Mouse (Mus musculus): ENCODE measurements around the gene Fbxw5. TPM values are rescaled to one million over a fixed set of nuclear protein-coding genes. Genes with fewer than 3 reads are reported as not detected.

Gene Fbxw5
- polyA plus RNA-seq, 1 experiment: 35.8 TPM

DNA sequence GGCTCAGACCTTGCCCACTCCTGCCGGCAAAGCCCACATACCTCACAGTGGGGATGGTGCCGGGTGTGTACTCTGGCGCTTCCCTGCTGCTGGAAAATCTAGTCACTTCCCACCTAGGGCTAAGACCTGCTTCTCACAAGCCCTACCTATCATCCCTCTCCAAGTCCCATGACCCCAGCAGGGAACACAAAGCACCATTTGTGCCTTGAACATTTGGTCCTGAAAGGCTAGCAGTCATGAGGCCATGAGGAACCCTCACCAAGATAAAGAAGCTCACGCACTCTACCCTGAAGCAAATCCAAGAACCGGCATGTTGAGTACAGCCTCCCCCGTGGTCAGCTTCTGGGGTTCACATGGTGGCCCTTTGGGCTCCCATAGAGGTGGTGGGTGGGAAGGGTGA, 30.6 kb upstream of the Fbxw5 start, which contains the start of gene Ptgds:
TSS of gene Ptgds (minus strand) at position 78 of the 400 bp plus-strand sequence.
- Histone ChIP-seq H3K36me3 (ENCODE audit: control insufficient read depth, insufficient read depth) (no peaks in the 10 kb centered on the region), H3K79me3 (ENCODE audit: low read depth) (no peaks in the 10 kb centered on the region), H3ac (ENCODE audit: control insufficient read depth, insufficient read length, low read depth) (no peak within 1 kb of the TSS), H3K27me3 (ENCODE audit: control insufficient read depth, insufficient read depth, insufficient read length) (no peaks in the 10 kb centered on the region), H3K4me3 (ENCODE audit: insufficient read depth, poor library complexity, severe bottlenecking) (no peak within 1 kb of the TSS), H3K79me2 (ENCODE audit: control insufficient read depth, insufficient read depth) (no peaks in the 10 kb centered on the region)
- TF ChIP-seq USF1 (IDR thresholded peaks at IDR 0.05; ENCODE audit: low read depth) (no peak), CEBPB (IDR thresholded peaks at IDR 0.05; ENCODE audit: low read depth) (no peak)

DNA sequence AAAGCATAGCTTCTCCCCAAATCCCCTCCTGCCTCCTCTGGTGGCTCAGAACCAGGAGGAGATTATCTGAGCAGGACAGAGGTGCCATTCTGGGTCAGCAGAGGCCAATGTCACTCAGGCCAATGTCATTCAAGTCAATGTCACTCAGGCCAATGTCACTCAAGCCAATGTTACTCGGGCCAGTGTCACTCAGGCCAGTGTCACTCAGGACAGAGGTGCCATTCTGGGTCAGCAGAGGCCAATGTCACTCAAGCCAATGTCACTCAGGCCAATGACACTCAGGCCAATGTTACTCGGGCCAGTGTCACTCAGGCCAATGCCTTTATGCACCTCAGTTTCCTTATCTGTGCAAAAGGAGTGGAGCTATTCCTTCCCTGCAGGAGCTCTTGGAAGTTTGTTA, 28.0 kb upstream of the Fbxw5 start:
- no peak for TF ChIP-seq MYOD1 (IDR thresholded peaks at IDR 0.05; ENCODE audit: control insufficient read depth, insufficient read length, low read depth)
- TF ChIP-seq MYOG (IDR thresholded peaks at IDR 0.05; ENCODE audit: control insufficient read depth, extremely low read depth, insufficient read length): no peak
- no peak for TF ChIP-seq USF1 (IDR thresholded peaks at IDR 0.05; ENCODE audit: low read depth)
- no peak for TF ChIP-seq FOSL1 (IDR thresholded peaks at IDR 0.05; ENCODE audit: insufficient read depth, low read length, poor library complexity, severe bottlenecking)
- TF ChIP-seq MAX (IDR thresholded peaks at IDR 0.05): no peak
- TF ChIP-seq CEBPB (IDR thresholded peaks at IDR 0.05; ENCODE audit: low read depth): no peak
- TF ChIP-seq CTCF (IDR thresholded peaks at IDR 0.05; ENCODE audit: control insufficient read depth, insufficient read depth, insufficient read length): no peak
- Histone ChIP-seq H3K36me3 (ENCODE audit: control insufficient read depth, insufficient read depth) (no peaks in the 10 kb centered on the region), H3K4me3 (ENCODE audit: insufficient read depth, poor library complexity, severe bottlenecking) (no peak overlapping the region), H3K27me3 (ENCODE audit: control insufficient read depth, insufficient read depth, insufficient read length) (peaks cover 15% of the 10 kb centered on the region), H3ac (ENCODE audit: control insufficient read depth, insufficient read length, low read depth) (no peak overlapping the region), H3K79me3 (ENCODE audit: low read depth) (no peaks in the 10 kb centered on the region), H3K79me2 (ENCODE audit: control insufficient read depth, insufficient read depth) (no peaks in the 10 kb centered on the region)

DNA sequence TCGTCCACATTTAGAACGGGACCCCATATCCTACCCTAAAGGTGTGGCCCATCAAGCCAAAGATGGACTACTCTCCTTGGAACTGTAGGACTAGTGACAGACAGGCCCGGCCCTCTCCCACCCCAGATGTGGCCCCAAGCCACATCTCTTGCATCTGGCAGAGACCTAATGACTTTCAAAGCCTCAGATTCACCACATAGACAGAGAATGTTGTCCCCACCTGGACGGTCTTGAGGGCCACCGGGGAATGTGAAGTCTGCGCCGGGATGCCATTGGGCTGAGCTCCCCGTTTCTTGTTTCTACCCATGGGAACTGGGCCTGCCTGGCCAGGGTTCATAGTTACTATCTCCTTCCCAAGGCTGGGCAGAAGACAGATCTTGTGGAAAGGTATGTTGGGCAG, 23.0 kb upstream of the Fbxw5 start:
- Histone ChIP-seq H3K4me3 (ENCODE audit: insufficient read depth, poor library complexity, severe bottlenecking) (no peak overlapping the region), H3K36me3 (ENCODE audit: control insufficient read depth, insufficient read depth) (no peaks in the 10 kb centered on the region), H3K79me3 (ENCODE audit: low read depth) (no peaks in the 10 kb centered on the region), H3K27me3 (ENCODE audit: control insufficient read depth, insufficient read depth, insufficient read length) (peaks cover 27% of the 10 kb centered on the region), H3K79me2 (ENCODE audit: control insufficient read depth, insufficient read depth) (no peaks in the 10 kb centered on the region), H3ac (ENCODE audit: control insufficient read depth, insufficient read length, low read depth) (no peak overlapping the region)
- TF ChIP-seq CEBPB (IDR thresholded peaks at IDR 0.05; ENCODE audit: low read depth): no peak
- TF ChIP-seq USF1 (IDR thresholded peaks at IDR 0.05; ENCODE audit: low read depth): no peak
- TF ChIP-seq CTCF (IDR thresholded peaks at IDR 0.05; ENCODE audit: control insufficient read depth, insufficient read depth, insufficient read length): no peak
- no peak for TF ChIP-seq MYOD1 (IDR thresholded peaks at IDR 0.05; ENCODE audit: control insufficient read depth, insufficient read length, low read depth)
- TF ChIP-seq FOSL1 (IDR thresholded peaks at IDR 0.05; ENCODE audit: insufficient read depth, low read length, poor library complexity, severe bottlenecking): no peak
- TF ChIP-seq MYOG (IDR thresholded peaks at IDR 0.05; ENCODE audit: control insufficient read depth, extremely low read depth, insufficient read length): no peak
- TF ChIP-seq MAX (IDR thresholded peaks at IDR 0.05): no peak

DNA sequence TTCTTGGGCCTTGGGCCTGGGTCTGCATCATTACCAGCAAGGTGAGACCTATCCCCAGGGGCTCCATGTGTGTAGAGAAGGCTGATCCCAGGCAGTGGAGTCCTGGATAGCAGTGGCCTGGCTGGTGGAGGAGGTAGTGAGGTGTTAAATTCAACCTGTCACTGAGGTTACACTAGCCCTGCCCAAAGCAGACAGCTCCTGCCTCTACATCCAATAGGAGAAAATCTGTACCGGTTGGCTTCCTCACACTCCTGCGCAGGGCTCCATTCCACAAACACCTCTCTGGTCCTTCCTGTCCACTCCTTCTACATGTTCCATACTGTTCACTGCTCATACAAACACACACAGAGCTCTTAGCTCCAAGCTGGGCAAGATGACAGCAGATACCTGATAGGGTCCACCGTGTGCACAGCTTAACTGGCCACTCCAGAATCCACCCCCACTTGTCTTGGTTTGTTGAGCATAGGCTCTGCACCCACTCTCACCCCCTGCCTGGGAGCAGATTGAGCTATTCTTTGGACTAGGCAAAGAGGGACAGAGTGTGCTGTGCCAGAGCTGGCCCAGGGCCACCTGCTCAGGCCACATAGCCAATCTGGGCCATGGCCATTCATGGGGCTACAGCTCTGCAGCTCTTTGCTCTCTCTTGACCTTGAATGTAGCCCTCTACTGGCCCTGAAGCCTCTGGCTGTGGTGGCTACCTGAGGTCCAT, 22.4 kb upstream of the Fbxw5 start:
- Histone ChIP-seq H3K27me3 (ENCODE audit: control insufficient read depth, insufficient read depth, insufficient read length) (peaks cover 28% of the 10 kb centered on the region), H3K4me3 (ENCODE audit: insufficient read depth, poor library complexity, severe bottlenecking) (no peak overlapping the region), H3K79me3 (ENCODE audit: low read depth) (no peaks in the 10 kb centered on the region), H3K79me2 (ENCODE audit: control insufficient read depth, insufficient read depth) (no peaks in the 10 kb centered on the region), H3ac (ENCODE audit: control insufficient read depth, insufficient read length, low read depth) (no peak overlapping the region), H3K36me3 (ENCODE audit: control insufficient read depth, insufficient read depth) (no peaks in the 10 kb centered on the region)
- TF ChIP-seq USF1 (IDR thresholded peaks at IDR 0.05; ENCODE audit: low read depth) (no peak), FOSL1 (IDR thresholded peaks at IDR 0.05; ENCODE audit: insufficient read depth, low read length, poor library complexity, severe bottlenecking) (no peak), CTCF (IDR thresholded peaks at IDR 0.05; ENCODE audit: control insufficient read depth, insufficient read depth, insufficient read length) (no peak), MYOD1 (IDR thresholded peaks at IDR 0.05; ENCODE audit: control insufficient read depth, insufficient read length, low read depth) (no peak), CEBPB (IDR thresholded peaks at IDR 0.05; ENCODE audit: low read depth) (no peak), MAX (IDR thresholded peaks at IDR 0.05) (no peak), MYOG (IDR thresholded peaks at IDR 0.05; ENCODE audit: control insufficient read depth, extremely low read depth, insufficient read length) (no peak)

DNA sequence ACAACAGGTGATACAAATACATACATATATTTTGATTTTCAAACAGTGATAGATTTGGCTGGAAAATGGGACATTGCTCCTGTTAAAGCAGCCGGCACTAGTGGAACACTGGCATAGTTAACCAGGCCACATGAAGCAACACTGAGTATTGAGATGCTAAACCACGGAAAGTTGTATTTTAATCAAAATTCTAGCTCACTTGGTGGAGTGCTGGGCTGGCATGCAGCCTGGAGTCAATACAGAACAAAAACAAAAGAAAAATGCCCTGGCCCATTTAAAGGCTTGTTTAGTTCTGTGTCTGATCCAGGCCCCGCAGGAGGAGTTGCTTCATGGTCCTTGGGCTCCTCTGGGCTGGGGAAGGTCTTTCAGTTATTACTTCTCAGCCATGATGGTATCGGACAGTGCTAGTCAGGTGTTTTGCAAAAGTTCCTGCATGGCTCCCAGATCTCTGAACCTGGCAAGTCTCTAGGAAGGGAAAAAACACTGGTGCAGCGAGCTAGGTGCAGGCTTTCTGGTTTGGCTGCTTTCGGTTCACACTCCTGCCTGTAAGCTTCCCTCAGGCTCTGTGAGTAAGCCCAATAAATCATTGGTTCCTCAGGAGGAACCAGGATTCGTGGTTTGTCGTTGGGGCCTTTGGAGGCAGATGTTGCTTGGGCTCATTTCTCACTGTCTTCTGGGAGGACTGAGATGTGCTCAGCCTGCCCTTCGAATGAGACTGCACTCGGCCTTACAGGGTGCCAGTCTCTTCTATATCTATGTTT, 20.8 kb upstream of the Fbxw5 start:
- TF ChIP-seq FOSL1 (IDR thresholded peaks at IDR 0.05; ENCODE audit: insufficient read depth, low read length, poor library complexity, severe bottlenecking) (no peak), MYOG (IDR thresholded peaks at IDR 0.05; ENCODE audit: control insufficient read depth, extremely low read depth, insufficient read length) (no peak), USF1 (IDR thresholded peaks at IDR 0.05; ENCODE audit: low read depth) (no peak), CEBPB (IDR thresholded peaks at IDR 0.05; ENCODE audit: low read depth) (no peak), MAX (IDR thresholded peaks at IDR 0.05) (no peak), CTCF (IDR thresholded peaks at IDR 0.05; ENCODE audit: control insufficient read depth, insufficient read depth, insufficient read length) (no peak)
- H3K27me3 ChIP-seq (ENCODE audit: control insufficient read depth, insufficient read depth, insufficient read length): peaks cover 39% of the 10 kb centered on the region
- no peak overlapping the region for H3ac ChIP-seq (ENCODE audit: control insufficient read depth, insufficient read length, low read depth)
- no peak overlapping the region for H3K4me3 ChIP-seq (ENCODE audit: insufficient read depth, poor library complexity, severe bottlenecking)
- no peaks in the 10 kb centered on the region for H3K79me3 ChIP-seq (ENCODE audit: low read depth)
- H3K79me2 ChIP-seq (ENCODE audit: control insufficient read depth, insufficient read depth): no peaks in the 10 kb centered on the region
- no peaks in the 10 kb centered on the region for H3K36me3 ChIP-seq (ENCODE audit: control insufficient read depth, insufficient read depth)

All from C2C12 (cell line).